Mouse (Mus musculus): Measurements from ENCODE around the gene Tmem132b.

DNA sequence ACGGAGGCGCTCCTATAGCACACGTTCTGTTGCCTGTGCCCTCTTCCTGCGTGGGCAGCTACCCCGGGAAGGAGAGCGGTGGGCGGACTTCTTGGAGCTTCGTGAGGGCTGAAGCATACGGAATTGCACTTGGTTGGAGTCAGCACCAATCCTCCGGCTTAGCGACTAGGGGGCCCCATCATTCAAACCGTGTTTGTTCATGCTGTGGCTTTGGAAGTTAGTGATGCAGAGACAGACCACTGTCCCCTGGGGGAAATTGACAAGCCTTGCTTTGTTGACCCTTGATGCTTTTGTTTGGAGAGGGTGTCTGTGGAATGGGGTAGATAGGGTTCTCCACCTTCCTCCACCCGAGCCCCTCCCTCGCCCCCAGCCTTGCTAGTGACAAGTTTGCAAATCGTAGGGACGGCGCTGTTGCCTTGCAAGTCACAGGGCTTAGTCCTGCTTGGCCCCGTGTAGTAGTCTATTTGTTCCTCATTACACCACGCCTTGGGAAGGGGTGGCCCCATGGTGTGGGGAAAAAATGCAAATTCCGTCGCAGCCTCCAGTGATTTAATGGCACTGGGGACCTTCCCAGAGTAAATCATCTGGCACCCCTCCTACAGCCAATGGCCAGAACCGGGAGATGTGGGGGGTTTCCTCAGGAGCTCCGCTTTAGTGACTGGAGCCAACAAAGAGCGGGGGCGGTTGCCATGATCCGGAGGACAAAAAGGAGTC lies 3.2 kb downstream of the Tmem132b start:
- no peak for TF ChIP-seq POLR2A (IDR thresholded peaks at IDR 0.05; ENCODE audit: low read depth, low read length)
- TF ChIP-seq CTCF (IDR thresholded peaks at IDR 0.05; ENCODE audit: extremely low read depth, insufficient read depth, insufficient read length, insufficient replicate concordance): no peak
